Mouse (Mus musculus) G1E (cell line): ENCODE measurements around the gene Tctex1d1. TPM values are rescaled to one million over a fixed set of nuclear protein-coding genes. Genes with fewer than 3 reads are reported as not detected.

Experiments used
- ATAC-seq: 2 replicates; pipeline ENCODE4 v1.8.0; 2016; ENCODE audit warnings: mild to moderate bottlenecking; ENCODE audit not compliant: insufficient number of reproducible peaks, poor library complexity, low FRiP score, severe bottlenecking; ENCODE audit errors: extremely low read depth
- DNase-seq: peaks from one replicate; pipeline ENCODE4 v3.0.0; 2012; ENCODE audit warnings: low spot score
- H3K27me3 ChIP-seq: 2 replicates; pipeline ENCODE4 v1.6.1; 2012; ENCODE audit warnings: mild to moderate bottlenecking, low read length, inconsistent platforms; ENCODE audit not compliant: insufficient read depth
- H3K36me3 ChIP-seq: replicated peaks from 2 replicates; pipeline ENCODE3; 2012; ENCODE audit warnings: mild to moderate bottlenecking, inconsistent platforms
- H3K4me1 ChIP-seq: 2 replicates; pipeline ENCODE4 v1.6.1; 2012; ENCODE audit warnings: low read depth, low read length, inconsistent platforms, mixed read lengths; ENCODE audit not compliant: insufficient read depth
- H3K4me3 ChIP-seq: 2 replicates; pipeline ENCODE4 v1.5.1; 2012; ENCODE audit warnings: low read depth, mild to moderate bottlenecking, inconsistent platforms, low read length, moderate library complexity, mixed read lengths
- H3K9me3 ChIP-seq: replicated peaks from 2 replicates; pipeline ENCODE4 v1.6.1; 2012; ENCODE audit warnings: inconsistent platforms
- CTCF ChIP-seq: IDR thresholded peaks from 2 replicates; pipeline ENCODE4 v1.5.1; 2012; ENCODE audit warnings: low read depth, low read length, inconsistent platforms, mixed read lengths
- GATA1 ChIP-seq: IDR thresholded peaks from 2 replicates; pipeline ENCODE4 v1.6.1; 2012; ENCODE audit warnings: borderline replicate concordance, low read length, inconsistent platforms, mixed read lengths
- GATA2 ChIP-seq: IDR thresholded peaks from 2 replicates; pipeline ENCODE4 v1.6.1; 2012; ENCODE audit warnings: low read depth, low read length, inconsistent platforms, borderline replicate concordance
- POLR2AphosphoS5 ChIP-seq: IDR thresholded peaks from 2 replicates; pipeline ENCODE4 v1.6.1; 2012; ENCODE audit warnings: low read depth, low read length, inconsistent platforms; ENCODE audit not compliant: insufficient replicate concordance
- TAL1 ChIP-seq: conservative IDR thresholded peaks from 2 replicates; pipeline ENCODE4 v1.6.1; 2012; ENCODE audit warnings: low read depth, low read length, inconsistent platforms, mixed read lengths
- polyA plus RNA-seq: library from polyadenylated mRNA; stranded (reverse); fragments of >175 nt; gene quantifications from 2 replicates; pipeline ENCODE4 v1.2.3, GENCODE M21; 2012
- total RNA-seq, 2 experiments: library from RNA; stranded (forward) in 1 of 2; stranded (reverse) in 1 of 2; fragments of 200-1000 nt in 1 of 2; fragments of >200 nt in 1 of 2; fragmentation: Nextera tagmentation in 1 of 2; gene quantifications; 2 replicates each; pipeline ENCODE4 v1.2.3; 2014 to 2017

The Tctex1d1 gene
- total and polyA plus RNA-seq, 3 experiments = 0.11 TPM; not detected in 2

GRCm38 (mm10) chr4:102955294-102955956 lies 23.0 kb upstream of the Tctex1d1 start:
- H3K9me3 ChIP-seq = peaks cover 6% of the 10 kb centered on the region; the same call in 1 of the 2 replicates
- no peak for ATAC-seq
- DNase-seq = no peak
- no peaks in the 10 kb centered on the region for H3K36me3 ChIP-seq
- H3K4me1 ChIP-seq = no peaks in the 10 kb centered on the region
- H3K4me3 ChIP-seq = no peak overlapping the region
- no peaks in the 10 kb centered on the region for H3K27me3 ChIP-seq
- TF ChIP-seq GATA1 (no peak), GATA2 (no peak), CTCF (no peak), POLR2AphosphoS5 (no peak), TAL1 (no peak)

DNA sequence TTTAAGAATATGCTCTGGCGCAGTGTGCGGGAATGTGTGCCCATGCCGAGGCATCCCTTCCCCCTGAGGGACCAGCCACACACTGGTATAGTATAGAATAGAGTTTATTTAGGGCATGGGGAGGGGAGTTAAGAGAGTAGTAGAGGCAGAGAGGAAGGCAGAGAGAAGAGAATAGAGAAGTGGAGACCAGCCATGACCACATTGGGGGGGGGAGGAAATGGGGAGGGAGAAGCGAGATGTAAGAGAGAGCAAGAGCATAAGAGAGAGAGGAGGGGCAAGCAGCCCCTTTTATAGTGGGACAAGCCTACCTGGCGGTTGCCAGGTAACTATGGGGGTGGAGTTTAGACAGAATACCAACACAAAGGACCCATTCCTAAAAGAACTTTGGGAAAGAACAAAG lies 19.0 kb upstream of the Tctex1d1 start:
- no peaks in the 10 kb centered on the region for H3K36me3 ChIP-seq
- no peak for TF ChIP-seq GATA2
- no peaks in the 10 kb centered on the region for H3K27me3 ChIP-seq
- DNase-seq = no peak
- no peaks in the 10 kb centered on the region for H3K4me1 ChIP-seq
- no peak for ATAC-seq
- peaks cover 13% of the 10 kb centered on the region for H3K9me3 ChIP-seq
- H3K4me3 ChIP-seq = no peak overlapping the region

- DNase-seq = no peak
- no peak for TF ChIP-seq POLR2AphosphoS5
- TF ChIP-seq GATA1 = no peak
- no peak for TF ChIP-seq TAL1
- TF ChIP-seq CTCF = no peak
- TF ChIP-seq GATA2 = no peak
- Histone ChIP-seq H3K9me3 (peaks cover 27% of the 10 kb centered on the region), H3K36me3 (no peaks in the 10 kb centered on the region), H3K4me1 (no peaks in the 10 kb centered on the region), H3K27me3 (no peaks in the 10 kb centered on the region), H3K4me3 (no peak overlapping the region)
- no peak for ATAC-seq
These were observed 14.2 kb upstream of the Tctex1d1 start for GRCm38 (mm10) chr4:102964174-102964573.

GRCm38 (mm10) chr4:102967811-102968210 lies 10.6 kb upstream of the Tctex1d1 start:
- no peak for ATAC-seq
- Histone ChIP-seq H3K4me3 (no peak overlapping the region), H3K4me1 (no peaks in the 10 kb centered on the region), H3K9me3 (peaks cover 25% of the 10 kb centered on the region), H3K36me3 (no peaks in the 10 kb centered on the region), H3K27me3 (no peaks in the 10 kb centered on the region)
- TF ChIP-seq POLR2AphosphoS5 (no peak), GATA1 (no peak), TAL1 (no peak), GATA2 (no peak), CTCF (no peak)
- no peak for DNase-seq

GRCm38 (mm10) chr4:102969599-102969998 lies 8.8 kb upstream of the Tctex1d1 start:
- Histone ChIP-seq H3K4me1 (no peaks in the 10 kb centered on the region), H3K9me3 (peaks cover 20% of the 10 kb centered on the region), H3K36me3 (no peaks in the 10 kb centered on the region), H3K4me3 (no peak overlapping the region), H3K27me3 (no peaks in the 10 kb centered on the region)
- no peak for ATAC-seq
- TF ChIP-seq GATA2 = no peak
- no peak for TF ChIP-seq CTCF
- TF ChIP-seq GATA1 = no peak
- DNase-seq = no peak

GRCm38 (mm10) chr4:102971159-102971558 lies 7.2 kb upstream of the Tctex1d1 start:
- peaks cover 12% of the 10 kb centered on the region for H3K9me3 ChIP-seq
- no peak for ATAC-seq
- H3K36me3 ChIP-seq = no peaks in the 10 kb centered on the region
- no peak for TF ChIP-seq TAL1
- TF ChIP-seq GATA2 = no peak
- no peak for TF ChIP-seq POLR2AphosphoS5
- TF ChIP-seq CTCF = no peak
- no peak for TF ChIP-seq GATA1
- no peaks in the 10 kb centered on the region for H3K4me1 ChIP-seq
- H3K27me3 ChIP-seq = no peaks in the 10 kb centered on the region
- H3K4me3 ChIP-seq = no peak overlapping the region
- DNase-seq = no peak

GRCm38 (mm10) chr4:102972071-102972470 lies 6.3 kb upstream of the Tctex1d1 start:
- no peaks in the 10 kb centered on the region for H3K27me3 ChIP-seq
- TF ChIP-seq GATA2 (no peak), CTCF (no peak), POLR2AphosphoS5 (no peak), GATA1 (no peak), TAL1 (no peak)
- no peak for ATAC-seq

DNA sequence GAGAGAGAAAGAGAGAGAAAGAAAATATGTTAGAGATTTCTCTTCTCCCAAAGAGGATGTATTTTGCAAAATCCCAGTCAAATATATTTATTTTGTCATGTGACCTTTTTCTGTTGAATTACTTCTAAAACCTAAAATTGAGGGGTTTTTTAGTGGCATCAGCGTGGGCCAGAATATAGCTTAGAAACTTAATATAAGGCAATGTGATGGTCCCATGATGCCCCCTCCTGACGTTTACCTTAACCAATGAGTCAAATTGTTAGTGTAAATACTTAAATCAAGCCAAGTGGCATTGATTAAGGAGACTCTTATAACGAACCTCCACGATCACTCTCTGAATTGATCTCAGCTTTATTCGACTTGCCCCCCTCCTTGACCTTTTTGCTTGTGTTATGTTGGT lies 4.2 kb upstream of the Tctex1d1 start:
- no peak for DNase-seq
- no peak for TF ChIP-seq TAL1
- TF ChIP-seq POLR2AphosphoS5 = no peak
- no peak for TF ChIP-seq GATA2
- TF ChIP-seq CTCF = no peak
- no peak for TF ChIP-seq GATA1
- H3K4me1 ChIP-seq = no peaks in the 10 kb centered on the region
- no peaks in the 10 kb centered on the region for H3K36me3 ChIP-seq
- no peak for ATAC-seq
- H3K4me3 ChIP-seq = no peak overlapping the region
- no peaks in the 10 kb centered on the region for H3K27me3 ChIP-seq
- H3K9me3 ChIP-seq = no peaks in the 10 kb centered on the region; the same call in 1 of the 2 replicates

More at GRCm38 (mm10) chr4:102972071-102972470, 6.3 kb upstream of the Tctex1d1 start:
- DNase-seq = no peak
- Histone ChIP-seq H3K4me3 (no peak overlapping the region), H3K4me1 (no peaks in the 10 kb centered on the region), H3K36me3 (no peaks in the 10 kb centered on the region), H3K9me3 (peaks cover 9% of the 10 kb centered on the region)
